Mouse (Mus musculus) cerebellum, adult 9-10 months (tissue): Measurements from ENCODE around the gene Col8a1.
A peak's percentile ranks its signal among the peaks of the same experiment; 100 is the strongest.

Source experiments
- DNase-seq: peaks from one replicate; pipeline ENCODE4 v3.0.0; 2022

Gene Col8a1

GRCm38 (mm10) chr16:57669348-57669747 lies 85.2 kb downstream of the Col8a1 start:
- peak; percentile 18 for DNase-seq

- no peak for DNase-seq
These were observed 91.9 kb downstream of the Col8a1 start for GRCm38 (mm10) chr16:57662661-57663060.

DNA sequence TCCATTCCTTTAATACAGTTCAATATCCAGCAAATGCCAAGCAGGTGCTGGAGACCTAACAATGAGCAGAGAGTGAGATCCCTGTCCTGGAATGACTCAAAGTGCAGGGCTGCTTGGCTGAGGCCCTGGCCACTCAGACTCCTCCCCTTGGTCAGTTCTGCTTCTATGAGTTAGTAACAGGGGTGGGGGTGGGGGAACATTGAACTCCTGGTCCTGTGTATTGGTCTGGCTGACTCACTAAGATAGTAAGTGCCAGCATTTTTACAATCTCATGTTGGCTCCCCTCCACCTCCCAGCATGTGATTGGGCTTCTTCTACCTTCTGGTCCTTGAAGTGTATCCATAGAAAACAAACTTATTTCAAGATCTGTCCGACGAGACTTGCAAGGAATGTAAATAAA lies 104.6 kb downstream of the Col8a1 start:
- DNase-seq, result no peak

DNA sequence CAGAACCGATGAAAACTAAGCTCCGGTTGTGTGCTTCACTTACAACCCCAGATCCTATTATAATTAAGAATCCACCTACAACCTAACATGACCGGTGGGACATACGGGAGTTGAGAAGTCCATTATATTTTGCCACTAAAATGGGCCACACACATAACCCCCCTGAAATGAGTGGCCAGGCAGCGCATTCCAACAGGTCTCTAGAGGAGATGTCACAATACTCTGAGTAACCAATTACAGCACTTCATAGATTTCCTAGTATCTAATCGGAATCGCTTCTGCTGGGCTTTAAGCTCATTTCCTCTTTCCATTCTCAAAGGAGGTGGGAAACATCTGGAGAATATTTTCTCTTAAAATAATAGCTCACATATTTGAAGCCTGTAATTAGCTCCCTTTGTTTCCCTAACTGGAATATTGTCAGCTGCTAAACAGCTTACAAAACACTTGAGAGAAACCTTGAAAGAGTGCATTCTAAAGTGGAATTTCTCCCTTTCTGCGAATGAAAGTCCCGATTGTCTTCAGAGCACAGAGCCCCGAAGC lies 113.1 kb downstream of the Col8a1 start:
- DNase-seq, result no peak

- DNase-seq, result no peak
These were observed 119.8 kb downstream of the Col8a1 start for GRCm38 (mm10) chr16:57634766-57635165.

DNA sequence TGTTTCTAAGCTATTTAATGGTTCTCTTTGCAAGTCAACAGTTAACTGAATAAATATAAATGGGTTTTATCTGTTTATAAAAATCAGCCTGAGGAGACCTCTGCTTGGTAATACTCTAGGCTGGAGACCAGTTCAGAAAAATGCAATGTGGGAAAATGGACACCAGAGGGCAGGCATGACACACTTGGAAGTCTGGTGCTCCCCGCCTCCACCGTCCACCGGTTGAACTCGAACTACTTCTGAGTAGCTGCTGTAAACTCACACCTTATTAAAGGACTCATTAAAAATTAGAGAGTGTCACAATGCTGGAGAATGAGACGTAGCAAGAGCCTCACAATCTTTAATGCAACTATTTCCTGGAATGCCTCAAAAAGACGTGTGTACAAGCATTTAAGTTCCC lies 120.3 kb downstream of the Col8a1 start:
- peak; percentile 45 for DNase-seq

DNA sequence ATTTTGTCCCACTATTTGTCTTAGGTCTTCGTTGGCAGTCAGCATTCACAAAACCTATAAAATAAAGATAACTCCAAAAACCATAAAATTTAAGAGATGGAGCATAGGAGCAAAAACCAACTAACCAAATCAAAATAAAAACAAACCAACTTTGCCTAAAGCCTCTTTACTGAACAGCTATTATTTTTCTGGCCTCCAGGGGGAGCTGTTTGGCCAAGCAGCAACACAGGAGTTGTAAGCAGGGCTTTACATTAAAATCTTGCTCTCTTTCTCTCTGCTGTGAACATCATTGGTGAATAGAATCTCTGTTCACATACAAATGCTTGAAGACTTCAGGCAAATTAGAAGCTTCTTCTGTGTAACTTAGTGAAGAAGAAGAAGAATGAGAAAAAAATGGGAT lies 142.8 kb downstream of the Col8a1 start:
- peak; percentile 22 for DNase-seq

GRCm38 (mm10) chr16:57606444-57607227 lies 147.9 kb downstream of the Col8a1 start, which contains the start of gene Cmss1:
Gene Cmss1, minus strand, starts transcription at chr16:57606864.
- peak; percentile 78 for DNase-seq

DNA sequence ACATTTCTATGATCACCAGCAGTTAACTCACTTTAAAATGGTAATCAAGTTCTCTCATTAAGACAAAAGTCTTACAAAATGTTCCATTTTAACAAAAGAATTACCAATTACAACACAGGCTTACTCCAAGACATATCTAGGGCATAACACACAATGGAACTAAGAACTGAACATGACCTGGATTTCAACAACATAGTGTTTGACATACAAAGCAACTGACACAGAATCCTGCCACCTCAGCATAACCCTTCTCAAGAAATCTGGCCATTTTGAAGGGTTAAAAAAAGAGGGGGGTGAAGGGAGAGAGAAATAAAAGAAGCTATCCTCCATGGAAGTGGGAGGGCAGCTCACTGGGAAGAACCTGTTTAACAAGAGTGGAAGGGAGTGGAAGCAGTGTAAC lies 153.5 kb downstream of the Col8a1 start:
- no peak for DNase-seq

DNA sequence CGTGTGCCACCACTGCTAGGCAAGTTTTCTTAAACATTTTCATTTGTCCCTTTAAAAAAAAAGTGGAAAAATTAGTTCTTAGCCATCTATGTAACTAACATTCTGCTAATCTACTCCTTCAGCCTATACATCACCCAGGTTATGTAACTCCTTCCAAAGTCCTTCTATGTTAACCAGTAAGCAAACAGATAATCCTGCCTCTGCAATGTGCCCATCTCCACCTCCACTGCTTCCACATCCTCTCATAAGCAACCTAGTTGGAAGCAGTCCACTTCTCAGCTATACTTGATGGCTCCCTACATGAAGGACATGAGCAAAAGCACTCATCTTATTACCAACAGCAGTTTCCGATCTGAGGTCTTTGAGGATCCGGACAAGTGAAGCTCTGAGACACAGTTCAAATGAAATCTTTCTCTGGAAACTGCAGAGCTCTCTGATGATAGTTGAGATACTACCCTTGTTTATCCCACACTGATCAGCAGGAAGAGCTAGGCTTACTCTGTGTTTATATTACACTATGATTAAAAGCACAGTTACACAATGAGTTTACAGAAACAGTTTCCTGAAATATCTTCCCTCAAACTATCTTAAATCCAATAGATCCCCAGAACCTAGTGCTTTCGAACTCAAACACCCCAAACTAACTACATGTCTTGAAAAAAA lies 157.1 kb downstream of the Col8a1 start:
- no peak for DNase-seq

DNA sequence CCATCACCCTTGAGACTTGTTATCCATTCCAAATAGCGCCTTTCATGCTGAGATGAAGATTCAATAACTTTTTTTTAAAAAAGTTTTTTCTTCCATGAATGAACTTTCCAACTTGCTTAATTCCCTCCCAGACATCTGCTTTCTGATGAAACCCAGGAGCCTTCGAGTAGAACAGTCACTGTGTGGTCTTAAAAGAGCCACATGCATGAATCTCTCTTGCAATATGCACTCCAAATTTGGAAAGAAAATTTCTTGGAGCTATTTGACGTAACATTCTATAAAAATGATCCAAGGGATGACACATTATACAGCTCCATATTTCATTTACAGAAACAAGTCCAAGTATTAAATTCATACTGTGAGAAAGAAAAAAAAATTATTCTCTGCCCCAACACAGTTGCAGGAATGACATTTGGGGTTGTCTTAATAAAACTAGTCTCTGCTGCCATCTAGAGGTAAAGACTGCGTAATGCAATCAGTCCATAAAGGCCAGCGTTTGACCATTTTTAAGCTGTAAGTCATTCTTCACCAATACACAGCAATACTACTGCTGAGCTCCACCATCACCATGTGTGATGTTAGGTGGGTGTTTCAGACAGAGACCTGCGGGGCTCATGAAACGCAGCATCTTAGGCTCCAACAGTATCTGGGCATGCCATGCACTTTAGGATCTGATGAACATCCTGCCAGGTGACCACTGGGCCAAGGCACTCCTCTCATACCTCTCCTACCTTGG lies 160.9 kb downstream of the Col8a1 start:
- peak; percentile 64 for DNase-seq

DNA sequence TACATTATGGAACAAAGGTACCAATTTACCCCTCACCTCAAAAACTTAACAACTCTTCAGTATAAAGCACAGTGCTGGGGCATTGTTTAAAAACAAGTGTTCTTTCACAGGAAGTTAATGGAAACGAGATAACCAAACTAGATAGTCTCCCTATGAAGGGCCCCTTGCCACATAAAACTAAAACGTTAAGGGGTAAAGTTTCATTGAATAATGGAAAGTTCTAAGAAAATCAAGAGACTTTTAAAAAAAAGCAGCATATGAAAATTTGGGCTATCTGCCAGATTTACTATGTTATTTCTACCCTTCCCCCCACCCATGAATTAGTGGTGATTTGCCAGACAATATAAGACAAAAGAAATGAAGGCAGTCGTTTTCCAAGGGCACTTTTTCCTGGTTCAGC lies 169.3 kb downstream of the Col8a1 start:
- DNase-seq, result no peak

DNA sequence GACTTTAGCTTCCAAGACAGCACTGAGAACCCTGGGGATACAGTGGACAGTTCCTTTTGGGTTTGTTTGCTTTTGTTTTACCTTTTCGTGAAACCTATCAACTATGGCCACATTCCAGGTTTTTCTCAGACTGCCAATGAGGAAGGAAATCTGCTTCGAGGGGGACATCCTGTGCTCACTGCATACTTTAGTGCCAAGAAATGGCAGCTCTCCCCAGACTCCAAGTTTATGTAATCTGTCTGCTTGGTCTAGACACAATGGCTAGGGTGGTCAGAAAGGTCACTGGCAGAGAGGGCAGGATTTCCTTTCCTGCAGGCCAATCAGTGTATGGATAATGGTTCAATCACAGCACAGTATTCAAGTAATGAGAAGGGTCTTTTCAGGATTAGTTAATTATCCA lies 172.5 kb downstream of the Col8a1 start:
- no peak for DNase-seq

GRCm38 (mm10) chr16:57580041-57580440 lies 174.5 kb downstream of the Col8a1 start:
- no peak for DNase-seq

DNA sequence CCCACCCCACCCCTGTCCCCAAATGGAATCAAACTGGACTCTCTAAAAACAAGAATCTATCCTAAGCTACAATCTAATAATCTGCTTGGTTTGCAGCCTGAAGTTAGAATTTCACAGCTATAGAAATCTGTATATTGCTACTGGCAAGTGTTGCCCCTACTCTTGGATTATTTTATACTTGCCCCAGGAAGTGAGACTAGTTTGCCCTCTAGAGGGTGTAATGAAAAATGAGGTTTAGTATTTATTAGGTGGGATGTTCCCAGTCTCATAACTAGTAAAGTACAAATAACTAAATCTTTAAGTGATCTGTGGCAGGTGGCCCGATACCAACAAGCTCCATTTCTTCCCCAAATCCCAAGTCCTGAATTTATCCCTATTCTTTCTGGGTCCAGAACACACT lies 177.0 kb downstream of the Col8a1 start:
- DNase-seq, result no peak

DNA sequence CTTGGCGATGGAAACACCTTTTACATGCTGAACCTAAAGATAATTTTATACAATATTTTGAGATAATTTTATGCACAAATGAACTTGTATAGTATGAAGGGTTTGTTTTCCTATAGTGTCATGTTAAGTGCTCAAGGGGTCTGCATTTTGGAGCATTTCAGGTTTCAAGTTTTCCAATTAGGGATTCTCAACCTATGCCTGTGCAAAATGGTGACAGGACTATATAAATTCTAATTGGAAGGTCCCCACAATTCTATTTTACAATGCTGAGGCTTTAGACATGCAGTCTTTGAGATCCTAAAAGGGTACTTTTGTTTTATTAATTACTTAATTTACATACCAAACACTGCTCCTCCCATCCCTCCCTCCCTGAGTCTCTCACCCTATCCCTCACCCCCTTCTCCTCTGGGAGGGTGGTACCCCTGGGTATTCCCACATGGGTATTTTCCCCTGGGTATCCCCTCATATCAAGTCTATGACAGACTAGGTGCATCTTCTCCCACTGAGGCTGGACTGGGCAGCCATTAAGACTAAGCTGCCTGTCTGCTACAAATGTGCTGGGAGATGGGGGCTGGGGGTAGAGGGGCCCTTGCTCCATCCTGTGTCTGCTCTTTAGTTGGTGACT lies 178.7 kb downstream of the Col8a1 start:
- no peak for DNase-seq
